Mouse (Mus musculus): ENCODE results near the gene Cdk18. TPM values are rescaled to one million over a fixed set of nuclear protein-coding genes. Genes with fewer than 3 reads are reported as not detected.

The Cdk18 gene
- total RNA-seq, 2 experiments from 2014 or later = 0.36 to 4.0 TPM

- ATAC-seq (replicated peaks; ENCODE audit: poor library complexity, severe bottlenecking) = no peak
Observed at GRCm38 (mm10) chr1:132150817-132151601, 11.5 kb upstream of the Cdk18 start.

DNA sequence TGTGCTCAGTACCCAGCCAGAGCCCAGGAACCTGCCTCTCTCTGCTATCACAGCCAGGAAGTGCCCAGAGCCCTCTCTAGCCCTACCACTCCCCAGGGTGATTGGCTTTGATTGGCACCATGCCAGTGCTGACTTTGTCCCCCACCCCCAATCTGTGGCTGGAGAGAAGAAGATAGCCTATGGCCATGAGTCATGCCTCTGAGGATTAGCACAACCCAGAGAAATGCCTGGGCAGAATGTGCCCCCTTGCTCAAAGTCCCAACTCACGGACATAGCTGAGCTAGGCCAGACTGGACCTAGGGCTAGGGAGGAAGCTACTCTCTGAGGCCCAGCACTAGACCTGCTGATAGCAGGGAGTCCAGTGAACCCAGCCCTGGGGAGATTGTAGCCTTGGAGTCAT is 10.7 kb upstream of the Cdk18 start:
- ATAC-seq (replicated peaks; ENCODE audit: poor library complexity, severe bottlenecking) = no peak

- peak; percentile 88 for ATAC-seq (replicated peaks; ENCODE audit: poor library complexity, severe bottlenecking)
Observed at GRCm38 (mm10) chr1:132149410-132149809, 9.9 kb upstream of the Cdk18 start.

DNA sequence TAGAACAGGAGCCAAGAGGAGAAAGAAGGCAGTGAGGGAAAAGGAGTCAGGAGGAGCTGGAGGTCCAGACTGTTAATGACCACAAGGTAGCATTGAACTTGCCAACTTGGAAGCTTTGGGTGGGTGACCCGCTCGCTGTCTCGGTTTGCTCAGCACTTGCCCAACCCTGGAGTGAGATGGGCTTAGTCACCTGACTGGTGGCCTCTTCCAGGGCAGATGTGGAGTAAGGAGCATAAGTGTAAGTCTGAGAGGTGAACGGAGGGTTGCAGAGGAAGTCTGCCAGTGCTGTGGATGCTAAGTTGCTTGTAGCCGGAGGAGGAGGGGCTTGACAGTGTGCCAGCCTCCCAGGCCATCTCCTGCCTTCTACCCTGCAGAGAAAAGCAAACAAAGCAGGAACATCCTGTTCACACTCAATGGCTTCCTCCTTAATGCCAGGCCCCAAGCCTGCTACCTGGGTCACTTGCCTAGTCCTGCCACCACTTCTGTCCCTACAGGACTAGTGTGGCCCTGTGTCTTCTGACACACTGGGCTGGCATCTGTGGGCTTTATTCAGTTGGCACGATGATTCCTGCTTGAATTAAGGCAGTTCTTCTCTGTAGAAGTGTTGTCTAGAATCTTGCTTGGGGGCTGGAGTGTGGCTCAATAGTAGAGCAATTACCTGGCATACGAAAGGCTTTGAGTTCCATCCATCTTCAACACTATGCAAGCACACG is 6.6 kb upstream of the Cdk18 start:
- ATAC-seq (replicated peaks; ENCODE audit: poor library complexity, severe bottlenecking) = no peak

DNA sequence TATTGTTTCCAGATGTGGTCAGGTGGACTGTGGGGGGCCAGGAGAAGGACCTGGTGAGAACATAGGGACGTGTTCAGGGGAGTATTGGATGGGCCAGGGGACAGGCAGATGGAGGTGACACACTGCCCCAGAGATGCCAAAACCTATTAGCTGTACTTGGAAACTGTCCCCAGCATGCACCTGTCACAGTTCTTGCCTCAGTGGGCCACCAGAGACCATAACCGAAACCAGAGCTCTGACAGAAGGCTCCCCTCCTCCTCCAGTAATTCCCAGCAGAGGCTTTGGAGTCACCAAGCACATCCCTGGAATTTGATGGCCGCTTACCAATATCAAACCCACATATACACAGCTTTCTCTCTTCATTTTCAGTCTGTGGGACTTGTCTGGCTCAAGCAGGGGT is 5.4 kb upstream of the Cdk18 start:
- ATAC-seq (replicated peaks; ENCODE audit: poor library complexity, severe bottlenecking) = no peak

- ATAC-seq (replicated peaks; ENCODE audit: poor library complexity, severe bottlenecking) = no peak
Observed at GRCm38 (mm10) chr1:132144223-132144622, 4.7 kb upstream of the Cdk18 start.

- ATAC-seq (replicated peaks; ENCODE audit: poor library complexity, severe bottlenecking) = no peak
Observed at GRCm38 (mm10) chr1:132143730-132144129, 4.2 kb upstream of the Cdk18 start.

DNA sequence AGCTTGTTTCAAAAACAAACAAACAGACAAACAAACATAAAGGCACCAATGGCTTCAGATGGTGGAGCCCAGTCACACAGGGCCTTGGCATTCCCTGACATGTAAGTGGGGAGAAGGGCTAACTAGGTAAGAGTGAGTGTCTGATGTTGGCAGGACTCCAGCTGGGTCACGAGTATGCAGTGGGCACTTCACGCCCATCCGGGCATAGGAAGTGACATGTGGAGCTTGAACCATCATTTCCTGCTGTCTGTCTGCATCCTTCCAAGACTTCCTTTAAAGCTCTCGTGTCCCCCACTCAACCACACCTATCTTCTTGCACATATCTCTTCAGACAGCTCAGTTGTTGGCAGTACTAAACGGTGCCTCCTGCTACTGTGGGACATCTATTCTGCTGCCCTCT is 3.6 kb upstream of the Cdk18 start:
- ATAC-seq (replicated peaks; ENCODE audit: poor library complexity, severe bottlenecking) = peak; percentile 46

DNA sequence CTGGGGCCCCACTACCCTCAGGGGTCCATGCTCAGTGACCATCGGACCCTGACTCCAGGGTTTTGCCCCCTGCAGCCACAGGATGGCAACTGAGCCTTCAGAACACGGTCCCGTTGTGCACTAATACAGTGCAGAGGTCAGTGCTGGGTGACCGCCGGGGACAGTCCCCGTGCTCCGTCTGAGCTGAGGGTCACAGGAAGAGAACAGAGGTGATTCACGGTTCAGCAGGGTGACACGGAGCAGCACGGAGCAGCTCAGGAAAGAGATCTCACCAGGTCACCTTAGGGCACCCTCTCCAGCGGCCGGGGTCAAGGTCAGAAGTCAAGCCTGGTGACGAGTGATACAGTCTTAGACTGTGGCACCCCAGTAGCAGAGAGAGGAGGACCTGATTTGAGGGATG is 2.3 kb upstream of the Cdk18 start:
- ATAC-seq (replicated peaks; ENCODE audit: poor library complexity, severe bottlenecking) = no peak

- no peak for ATAC-seq (replicated peaks; ENCODE audit: poor library complexity, severe bottlenecking)
Observed at GRCm38 (mm10) chr1:132141166-132141565, 1.7 kb upstream of the Cdk18 start.

DNA sequence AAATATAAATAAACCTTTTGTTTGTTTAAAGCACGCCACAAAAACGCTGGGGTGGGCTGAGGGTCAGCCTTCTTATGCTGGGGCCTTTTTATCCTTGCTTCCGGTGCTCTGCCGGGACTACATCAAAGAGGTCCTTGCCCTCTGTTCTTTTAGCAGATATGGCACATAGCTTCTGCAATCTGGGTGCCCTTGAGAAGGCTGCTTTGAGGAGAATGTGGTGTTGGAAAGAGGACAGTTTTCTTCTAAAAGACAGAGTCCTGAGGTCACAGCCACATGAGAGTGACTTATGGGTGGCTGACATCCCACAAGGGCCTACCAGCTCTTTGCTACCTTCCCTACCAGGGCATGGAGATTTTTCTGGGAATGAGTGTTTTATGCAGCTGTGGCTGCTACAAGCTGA is 1.1 kb upstream of the Cdk18 start:
- ATAC-seq (replicated peaks; ENCODE audit: poor library complexity, severe bottlenecking) = no peak

DNA sequence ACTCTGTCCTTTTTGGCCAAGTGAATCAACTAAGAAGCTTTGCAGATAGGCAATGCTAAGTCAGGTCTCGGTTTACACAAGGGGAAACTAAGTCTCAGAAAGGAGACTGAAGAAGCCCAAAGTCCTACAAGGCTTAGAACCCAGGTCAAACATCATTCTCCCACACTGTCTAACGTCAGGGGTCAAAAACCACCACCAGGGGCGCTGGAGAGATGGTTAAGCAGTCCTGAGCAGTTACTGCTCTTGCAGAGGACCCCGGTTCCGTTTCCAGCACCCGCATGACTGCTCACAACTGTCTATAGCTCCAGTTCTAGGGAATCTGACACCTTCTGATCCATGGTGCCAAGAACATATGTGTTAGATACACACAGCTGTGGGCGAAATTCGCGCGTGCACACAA is 687 bp upstream of the Cdk18 start:
- ATAC-seq (replicated peaks; ENCODE audit: poor library complexity, severe bottlenecking) = no peak

DNA sequence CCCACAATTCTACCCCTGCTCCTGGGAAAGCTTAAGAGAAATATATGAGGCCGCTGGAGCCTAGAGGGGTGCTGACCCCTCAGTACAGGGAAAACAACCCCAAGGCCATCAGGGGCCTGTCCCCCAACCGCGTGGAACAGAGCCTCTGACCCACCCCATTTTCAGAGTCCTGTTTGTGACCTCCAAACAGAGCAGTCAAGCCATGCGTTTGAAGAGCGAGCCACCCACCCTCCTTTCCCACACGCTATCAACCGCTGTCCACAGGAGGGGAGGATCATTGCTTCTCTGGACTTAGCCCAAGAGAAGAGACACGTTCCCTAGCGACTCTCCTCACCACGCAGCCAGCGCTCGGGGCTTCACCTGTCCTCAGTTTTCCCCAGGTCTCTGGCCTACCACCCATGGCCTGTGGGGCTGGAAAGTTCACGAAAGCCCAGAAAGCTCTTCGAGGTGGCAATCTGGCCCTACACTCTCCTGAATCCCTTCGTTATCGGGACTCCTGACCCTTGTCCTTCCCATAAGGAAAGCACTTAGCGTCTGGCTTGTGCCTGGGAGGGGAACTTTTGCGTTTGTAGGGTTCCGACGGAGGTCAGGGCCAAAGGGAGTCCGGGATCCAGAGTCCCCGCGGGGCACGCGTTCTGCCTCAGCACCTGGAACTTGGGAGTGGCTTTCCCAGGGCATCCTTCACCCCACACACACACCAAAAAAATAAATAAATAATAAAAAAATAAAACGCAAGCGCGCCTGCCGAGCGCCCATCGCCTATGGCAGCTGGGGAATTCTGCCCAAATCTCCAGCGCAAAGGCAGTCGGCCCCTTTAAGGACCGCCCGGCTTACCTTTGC is 688 bp downstream of the Cdk18 start:
- no peak for ATAC-seq (replicated peaks; ENCODE audit: poor library complexity, severe bottlenecking)

GRCm38 (mm10) chr1:132137935-132138575 is 1.4 kb downstream of the Cdk18 start:
- ATAC-seq (replicated peaks; ENCODE audit: poor library complexity, severe bottlenecking) = no peak

GRCm38 (mm10) chr1:132136847-132137246 is 2.6 kb downstream of the Cdk18 start:
- no peak for ATAC-seq (replicated peaks; ENCODE audit: poor library complexity, severe bottlenecking)

GRCm38 (mm10) chr1:132135631-132136030 is 3.9 kb downstream of the Cdk18 start:
- ATAC-seq (replicated peaks; ENCODE audit: poor library complexity, severe bottlenecking) = no peak

DNA sequence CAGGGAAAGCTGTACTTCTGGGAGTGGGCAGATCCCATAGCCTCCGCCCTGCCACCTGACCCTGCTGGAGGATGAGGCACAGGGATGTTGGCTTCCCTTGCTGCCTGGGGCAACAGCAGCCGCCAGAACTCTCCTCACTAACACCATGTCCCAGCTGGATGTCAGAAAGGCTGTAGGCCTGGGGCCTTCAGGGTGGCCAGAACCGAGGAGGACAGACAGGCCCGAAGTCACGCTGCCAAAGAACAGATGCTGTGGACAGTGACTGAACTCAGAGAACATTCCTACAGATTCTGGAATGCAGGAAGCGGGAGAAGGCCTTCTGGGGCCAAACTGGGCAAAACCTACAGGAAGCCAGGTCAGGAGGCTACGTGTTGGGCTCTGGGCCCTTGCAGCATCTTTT is 11.2 kb downstream of the Cdk18 start:
- ATAC-seq (replicated peaks; ENCODE audit: poor library complexity, severe bottlenecking) = no peak

DNA sequence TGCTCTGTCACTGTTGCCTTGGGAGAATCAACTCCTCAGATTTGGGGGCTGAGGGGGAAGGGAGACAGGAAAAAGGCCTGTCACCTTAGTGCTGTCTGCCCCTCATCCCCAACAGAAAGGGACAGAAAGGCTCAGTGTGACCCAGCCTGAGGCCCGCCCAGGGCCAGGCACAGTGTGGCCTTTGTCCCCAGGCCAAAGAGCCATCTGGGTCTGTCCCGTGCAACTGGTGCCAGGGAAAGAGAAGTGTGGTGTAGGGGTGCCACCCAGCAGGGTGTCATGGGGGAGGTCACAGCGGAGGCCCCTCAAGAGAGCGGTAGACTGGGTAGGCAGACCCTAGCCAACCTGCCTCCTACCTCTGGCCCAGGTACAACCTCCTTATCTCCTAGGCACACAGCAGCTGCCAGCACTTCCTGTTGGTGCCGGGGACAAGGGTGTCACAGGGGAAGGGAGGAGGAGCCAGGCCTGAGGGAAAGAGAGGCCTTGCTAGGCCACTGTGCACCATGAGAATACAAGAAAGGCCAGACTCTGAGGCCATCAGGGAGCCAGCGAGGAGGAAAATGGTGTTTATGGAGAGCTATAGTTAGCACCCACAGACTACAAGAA is 13.6 kb downstream of the Cdk18 start:
- ATAC-seq (replicated peaks; ENCODE audit: poor library complexity, severe bottlenecking) = peak; percentile 36

GRCm38 (mm10) chr1:132125249-132125648 is 14.2 kb downstream of the Cdk18 start:
- ATAC-seq (replicated peaks; ENCODE audit: poor library complexity, severe bottlenecking) = no peak

GRCm38 (mm10) chr1:132123420-132124014 is 16.0 kb downstream of the Cdk18 start:
- ATAC-seq (replicated peaks; ENCODE audit: poor library complexity, severe bottlenecking) = no peak
